Mouse (Mus musculus) cerebellum, adult 2 months (tissue): ENCODE data around the gene Iqcd. TPM values are rescaled to one million over a fixed set of nuclear protein-coding genes. Genes with fewer than 3 reads are reported as not detected.

Source experiments
- DNase-seq, 2 experiments: peaks; one replicate each; pipeline ENCODE4 v3.0.0; 2021
- H3K27ac ChIP-seq: fragments of 200-500 bp; 2 replicates; pipeline ENCODE4 v1.5.1; 2012; ENCODE audit warnings: low read length, control low read depth, inconsistent platforms; ENCODE audit not compliant: insufficient read depth
- H3K27me3 ChIP-seq: fragments of 200-500 bp; 2 replicates; pipeline ENCODE4 v1.6.1; 2012; ENCODE audit warnings: inconsistent platforms, mild to moderate bottlenecking, low read length, moderate library complexity; ENCODE audit not compliant: control insufficient read depth, insufficient read depth
- H3K4me1 ChIP-seq: fragments of 200-500 bp; 2 replicates; pipeline ENCODE4 v1.6.1; 2011; ENCODE audit warnings: low read length; ENCODE audit not compliant: control insufficient read depth, insufficient read depth
- H3K4me3 ChIP-seq: fragments of 200-500 bp; replicated peaks from 2 replicates; pipeline ENCODE3; 2011; ENCODE audit warnings: mild to moderate bottlenecking, low read depth, low read length, control low read depth; ENCODE audit not compliant: insufficient read depth
- CTCF ChIP-seq: fragments of 200-500 bp; IDR thresholded peaks from 2 replicates; pipeline ENCODE4 v1.5.1; 2011; ENCODE audit warnings: low read depth, mild to moderate bottlenecking, control low read depth, low read length, moderate library complexity, borderline replicate concordance; ENCODE audit not compliant: insufficient read depth
- POLR2A ChIP-seq: fragments of 200-500 bp; IDR thresholded peaks from 2 replicates; pipeline ENCODE4 v1.6.1; 2011; ENCODE audit warnings: low read length, control low read depth, borderline replicate concordance; ENCODE audit not compliant: insufficient read depth
- WGBS: fragments of 180-500 bp; shearing (Covaris S2); methylation state at CpG from one replicate; pipeline ENCODE4 v1.1.7; 2018; 5-methylcytosine and 5-hydroxymethylcytosine counted together
- polyA plus RNA-seq: library from polyadenylated mRNA; depleted of rRNA; stranded (reverse); fragments of >200 nt; gene quantifications from 2 replicates; pipeline ENCODE4 v1.2.3, GENCODE M21; 2012

The Iqcd gene
- polyA plus RNA-seq, 1 experiment: 1.8 TPM

GRCm38 (mm10) chr5:120620375-120621077 is 31.7 kb downstream of the Iqcd start:
- no peak overlapping the region for H3K27ac ChIP-seq
- H3K27me3 ChIP-seq: no peaks in the 10 kb centered on the region
- H3K4me3 ChIP-seq: no peak overlapping the region
- WGBS: 66% methylated on average over 18 of the region's 18 CpGs
- peak; percentile 68 to 87 for DNase-seq
- TF ChIP-seq CTCF (peak; percentile 98), POLR2A (no peak)
- H3K4me1 ChIP-seq: peaks cover 9% of the 10 kb centered on the region

GRCm38 (mm10) chr5:120621078-120621765 is 32.4 kb downstream of the Iqcd start:
- H3K4me3 ChIP-seq: no peak overlapping the region
- no peak overlapping the region for H3K27ac ChIP-seq
- peak in 1 of 2 experiments; percentile 12 for DNase-seq

GRCm38 (mm10) chr5:120621846-120622197 is 33.0 kb downstream of the Iqcd start:
- no peak for DNase-seq
- Histone ChIP-seq H3K4me1 (peaks cover 9% of the 10 kb centered on the region), H3K27ac (no peak overlapping the region), H3K27me3 (no peaks in the 10 kb centered on the region), H3K4me3 (no peak overlapping the region)
- TF ChIP-seq CTCF (no peak), POLR2A (no peak)
- WGBS: 61% methylated on average over 10 of the region's 10 CpGs

More at GRCm38 (mm10) chr5:120621078-120621765, 32.4 kb downstream of the Iqcd start:
- TF ChIP-seq POLR2A (no peak), CTCF (no peak)
- Histone ChIP-seq H3K27me3 (no peaks in the 10 kb centered on the region), H3K4me1 (peaks cover 9% of the 10 kb centered on the region)
- 81% methylated on average over 23 of the region's 23 CpGs for WGBS

GRCm38 (mm10) chr5:120622198-120622851 is 33.5 kb downstream of the Iqcd start:
- Histone ChIP-seq H3K4me1 (peaks cover 9% of the 10 kb centered on the region), H3K27me3 (no peaks in the 10 kb centered on the region), H3K27ac (no peak overlapping the region), H3K4me3 (no peak overlapping the region)
- TF ChIP-seq CTCF: no peak
- no peak for TF ChIP-seq POLR2A
- DNase-seq: peak in 1 of 2 experiments; percentile 8
- 69% methylated on average over 5 of the region's 5 CpGs for WGBS

GRCm38 (mm10) chr5:120624427-120624826 is 35.6 kb downstream of the Iqcd start:
- TF ChIP-seq CTCF (no peak), POLR2A (no peak)
- Histone ChIP-seq H3K27me3 (no peaks in the 10 kb centered on the region), H3K27ac (no peak overlapping the region), H3K4me3 (no peak overlapping the region), H3K4me1 (peaks cover 13% of the 10 kb centered on the region)
- peak in 1 of 2 experiments; percentile 38 for DNase-seq
- WGBS: 21% methylated on average over 10 of the region's 10 CpGs

- Histone ChIP-seq H3K4me1 (peaks cover 12% of the 10 kb centered on the region), H3K27me3 (no peaks in the 10 kb centered on the region), H3K4me3 (no peak overlapping the region), H3K27ac (no peak overlapping the region)
- TF ChIP-seq CTCF: no peak
- no peak for TF ChIP-seq POLR2A
- no peak for DNase-seq
- WGBS: 78% methylated on average over 19 of the region's 19 CpGs
Observed at GRCm38 (mm10) chr5:120626399-120626798, 37.6 kb downstream of the Iqcd start.

- no peak for DNase-seq
- H3K27ac ChIP-seq: no peak overlapping the region
- peaks cover 12% of the 10 kb centered on the region for H3K4me1 ChIP-seq
- H3K27me3 ChIP-seq: no peaks in the 10 kb centered on the region
- H3K4me3 ChIP-seq: no peak overlapping the region
- 62% methylated on average over 15 of the region's 15 CpGs for WGBS
- TF ChIP-seq POLR2A: no peak
Observed at GRCm38 (mm10) chr5:120627515-120628300, 38.9 kb downstream of the Iqcd start.
